Mouse (Mus musculus): ENCODE measurements around the gene Snap25.

Snap25 gene

GRCm38 (mm10) chr2:136712441-136713015, 725 bp upstream of the Snap25 start:
- no peak for DNase-seq (ENCODE audit: low read depth, low spot score)

- peak; percentile 14 for DNase-seq (ENCODE audit: low read depth, low spot score)
These were observed 757 bp downstream of the Snap25 start for GRCm38 (mm10) chr2:136714008-136714411.

- DNase-seq (ENCODE audit: low read depth, low spot score): no peak
These were observed 2.3 kb downstream of the Snap25 start for GRCm38 (mm10) chr2:136715531-136715930.

GRCm38 (mm10) chr2:136716400-136716799, 3.1 kb downstream of the Snap25 start:
- no peak for DNase-seq (ENCODE audit: low read depth, low spot score)

- no peak for DNase-seq (ENCODE audit: low read depth, low spot score)
These were observed 7.0 kb downstream of the Snap25 start for GRCm38 (mm10) chr2:136720235-136720634.

GRCm38 (mm10) chr2:136738260-136738659, 25.0 kb downstream of the Snap25 start:
- no peak for DNase-seq (ENCODE audit: low read depth, low spot score)

GRCm38 (mm10) chr2:136742230-136742629, 29.0 kb downstream of the Snap25 start:
- DNase-seq (ENCODE audit: low read depth, low spot score): no peak

GRCm38 (mm10) chr2:136744683-136745326, 31.6 kb downstream of the Snap25 start:
- no peak for DNase-seq (ENCODE audit: low read depth, low spot score)

GRCm38 (mm10) chr2:136745327-136745994, 32.2 kb downstream of the Snap25 start:
- no peak for DNase-seq (ENCODE audit: low read depth, low spot score)

- no peak for DNase-seq (ENCODE audit: low read depth, low spot score)
These were observed 40.4 kb downstream of the Snap25 start for GRCm38 (mm10) chr2:136753682-136754081.

GRCm38 (mm10) chr2:136758809-136759551, 45.7 kb downstream of the Snap25 start:
- no peak for DNase-seq (ENCODE audit: low read depth, low spot score)

GRCm38 (mm10) chr2:136778156-136778555, 64.9 kb downstream of the Snap25 start:
- DNase-seq (ENCODE audit: low read depth, low spot score): no peak

- no peak for DNase-seq (ENCODE audit: low read depth, low spot score)
These were observed 65.4 kb downstream of the Snap25 start for GRCm38 (mm10) chr2:136778674-136779073.

GRCm38 (mm10) chr2:136780268-136780667, 67.0 kb downstream of the Snap25 start:
- no peak for DNase-seq (ENCODE audit: low read depth, low spot score)

- DNase-seq (ENCODE audit: low read depth, low spot score): no peak
These were observed 71.1 kb downstream of the Snap25 start for GRCm38 (mm10) chr2:136784310-136784709.

GRCm38 (mm10) chr2:136788379-136788778, 75.1 kb downstream of the Snap25 start:
- DNase-seq (ENCODE audit: low read depth, low spot score): no peak

- DNase-seq (ENCODE audit: low read depth, low spot score): no peak
These were observed 83.3 kb downstream of the Snap25 start for GRCm38 (mm10) chr2:136796518-136796917.

- no peak for DNase-seq (ENCODE audit: low read depth, low spot score)
These were observed 85.7 kb downstream of the Snap25 start for GRCm38 (mm10) chr2:136798887-136799430.

GRCm38 (mm10) chr2:136801102-136801501, 87.8 kb downstream of the Snap25 start:
- no peak for DNase-seq (ENCODE audit: low read depth, low spot score)

GRCm38 (mm10) chr2:136802076-136802475, 88.8 kb downstream of the Snap25 start:
- DNase-seq (ENCODE audit: low read depth, low spot score): no peak

GRCm38 (mm10) chr2:136803142-136803541, 89.9 kb downstream of the Snap25 start:
- DNase-seq (ENCODE audit: low read depth, low spot score): no peak

All from CD4-positive, CD25-positive, alpha-beta regulatory T cell, adult 2 months (primary cell).